Mouse (Mus musculus) G1E (cell line): ENCODE measurements around the gene Dcst2. TPM values are rescaled to one million over a fixed set of nuclear protein-coding genes. Genes with fewer than 3 reads are reported as not detected.

Source experiments
- ATAC-seq: 2 replicates; pipeline ENCODE4 v1.8.0; 2016; ENCODE audit warnings: mild to moderate bottlenecking; ENCODE audit not compliant: insufficient number of reproducible peaks, poor library complexity, low FRiP score, severe bottlenecking; ENCODE audit errors: extremely low read depth
- DNase-seq: peaks from one replicate; pipeline ENCODE4 v3.0.0; 2012; ENCODE audit warnings: low spot score
- H3K27me3 ChIP-seq: 2 replicates; pipeline ENCODE4 v1.6.1; 2012; ENCODE audit warnings: mild to moderate bottlenecking, low read length, inconsistent platforms; ENCODE audit not compliant: insufficient read depth
- H3K36me3 ChIP-seq: replicated peaks from 2 replicates; pipeline ENCODE3; 2012; ENCODE audit warnings: mild to moderate bottlenecking, inconsistent platforms
- H3K4me1 ChIP-seq: 2 replicates; pipeline ENCODE4 v1.6.1; 2012; ENCODE audit warnings: low read depth, low read length, inconsistent platforms, mixed read lengths; ENCODE audit not compliant: insufficient read depth
- H3K4me3 ChIP-seq: 2 replicates; pipeline ENCODE4 v1.5.1; 2012; ENCODE audit warnings: low read depth, mild to moderate bottlenecking, inconsistent platforms, low read length, moderate library complexity, mixed read lengths
- H3K9me3 ChIP-seq: replicated peaks from 2 replicates; pipeline ENCODE4 v1.6.1; 2012; ENCODE audit warnings: inconsistent platforms
- CTCF ChIP-seq: IDR thresholded peaks from 2 replicates; pipeline ENCODE4 v1.5.1; 2012; ENCODE audit warnings: low read depth, low read length, inconsistent platforms, mixed read lengths
- GATA1 ChIP-seq: IDR thresholded peaks from 2 replicates; pipeline ENCODE4 v1.6.1; 2012; ENCODE audit warnings: borderline replicate concordance, low read length, inconsistent platforms, mixed read lengths
- GATA2 ChIP-seq: IDR thresholded peaks from 2 replicates; pipeline ENCODE4 v1.6.1; 2012; ENCODE audit warnings: low read depth, low read length, inconsistent platforms, borderline replicate concordance
- POLR2AphosphoS5 ChIP-seq: IDR thresholded peaks from 2 replicates; pipeline ENCODE4 v1.6.1; 2012; ENCODE audit warnings: low read depth, low read length, inconsistent platforms; ENCODE audit not compliant: insufficient replicate concordance
- TAL1 ChIP-seq: conservative IDR thresholded peaks from 2 replicates; pipeline ENCODE4 v1.6.1; 2012; ENCODE audit warnings: low read depth, low read length, inconsistent platforms, mixed read lengths
- polyA plus RNA-seq: library from polyadenylated mRNA; stranded (reverse); fragments of >175 nt; gene quantifications from 2 replicates; pipeline ENCODE4 v1.2.3, GENCODE M21; 2012
- total RNA-seq, 2 experiments: library from RNA; stranded (forward) in 1 of 2; stranded (reverse) in 1 of 2; fragments of 200-1000 nt in 1 of 2; fragments of >200 nt in 1 of 2; fragmentation: Nextera tagmentation in 1 of 2; gene quantifications; 2 replicates each; pipeline ENCODE4 v1.2.3; 2014 to 2017

Dcst2 gene
- total and polyA plus RNA-seq, 3 experiments = not detected

GRCm38 (mm10) chr3:89322131-89322500 is 39.7 kb upstream of the Dcst2 start:
- H3K36me3 ChIP-seq = no peaks in the 10 kb centered on the region
- H3K9me3 ChIP-seq = peaks cover 2% of the 10 kb centered on the region; the same call in 1 of the 2 replicates
- H3K4me1 ChIP-seq = peaks cover 7% of the 10 kb centered on the region
- H3K27me3 ChIP-seq = peaks cover 62% of the 10 kb centered on the region
- no peak for TF ChIP-seq GATA2
- no peak for TF ChIP-seq TAL1
- no peak for TF ChIP-seq POLR2AphosphoS5
- TF ChIP-seq GATA1 = no peak
- no peak for TF ChIP-seq CTCF
- DNase-seq (no peak), ATAC-seq (no peak)
- H3K4me3 ChIP-seq = no peak overlapping the region

- Histone ChIP-seq H3K27me3 (peaks cover 60% of the 10 kb centered on the region), H3K36me3 (no peaks in the 10 kb centered on the region), H3K9me3 (peaks cover 2% of the 10 kb centered on the region; the same call in 1 of the 2 replicates), H3K4me1 (peaks cover 7% of the 10 kb centered on the region), H3K4me3 (no peak within 1 kb of the TSS)
- DNase-seq (no peak), ATAC-seq (no peak)
- TF ChIP-seq GATA2 (no peak), TAL1 (no peak), POLR2AphosphoS5 (no peak), CTCF (no peak), GATA1 (no peak)
Observed at GRCm38 (mm10) chr3:89322514-89323165, 39.1 kb upstream of the Dcst2 start, which contains the start of gene Efna3. TSS of gene Efna3 (minus strand) at chr3:89322965.

- peaks cover 39% of the 10 kb centered on the region for H3K27me3 ChIP-seq
- peaks cover 2% of the 10 kb centered on the region; the same call in 1 of the 2 replicates for H3K9me3 ChIP-seq
- DNase-seq = no peak
- peaks cover 11% of the 10 kb centered on the region for H3K4me1 ChIP-seq
- TF ChIP-seq GATA1 (no peak), TAL1 (no peak), POLR2AphosphoS5 (no peak), GATA2 (no peak), CTCF (no peak)
- no peak for ATAC-seq
- no peaks in the 10 kb centered on the region for H3K36me3 ChIP-seq
- H3K4me3 ChIP-seq = no peak overlapping the region
Observed at GRCm38 (mm10) chr3:89325882-89326281, 35.9 kb upstream of the Dcst2 start.

GRCm38 (mm10) chr3:89327371-89327870 is 34.4 kb upstream of the Dcst2 start:
- DNase-seq (no peak), ATAC-seq (no peak)
- Histone ChIP-seq H3K4me3 (no peak overlapping the region), H3K4me1 (peaks cover 12% of the 10 kb centered on the region), H3K36me3 (no peaks in the 10 kb centered on the region), H3K9me3 (no peaks in the 10 kb centered on the region), H3K27me3 (peaks cover 30% of the 10 kb centered on the region)
- TF ChIP-seq CTCF (no peak), GATA1 (no peak), GATA2 (no peak), TAL1 (no peak)

GRCm38 (mm10) chr3:89328623-89329022 is 33.2 kb upstream of the Dcst2 start:
- H3K4me1 ChIP-seq = peaks cover 8% of the 10 kb centered on the region; the same call in 1 of the 2 replicates
- ATAC-seq (no peak), DNase-seq (no peak)
- H3K9me3 ChIP-seq = no peaks in the 10 kb centered on the region
- no peaks in the 10 kb centered on the region for H3K36me3 ChIP-seq
- H3K27me3 ChIP-seq = peaks cover 23% of the 10 kb centered on the region
- TF ChIP-seq CTCF (no peak), GATA2 (no peak), TAL1 (no peak), GATA1 (no peak), POLR2AphosphoS5 (no peak)
- H3K4me3 ChIP-seq = no peak overlapping the region

GRCm38 (mm10) chr3:89330346-89330745 is 31.4 kb upstream of the Dcst2 start:
- H3K27me3 ChIP-seq = peaks cover 37% of the 10 kb centered on the region
- no peaks in the 10 kb centered on the region for H3K36me3 ChIP-seq
- TF ChIP-seq CTCF = no peak
- no peak for TF ChIP-seq TAL1
- TF ChIP-seq GATA2 = no peak
- no peak for TF ChIP-seq POLR2AphosphoS5
- TF ChIP-seq GATA1 = no peak
- DNase-seq (no peak), ATAC-seq (no peak)
- no peaks in the 10 kb centered on the region for H3K9me3 ChIP-seq
- H3K4me3 ChIP-seq = no peak overlapping the region
- H3K4me1 ChIP-seq = peaks cover 8% of the 10 kb centered on the region; the same call in 1 of the 2 replicates

GRCm38 (mm10) chr3:89330948-89331347 is 30.8 kb upstream of the Dcst2 start:
- TF ChIP-seq CTCF = no peak
- TF ChIP-seq POLR2AphosphoS5 = no peak
- TF ChIP-seq GATA2 = no peak
- TF ChIP-seq TAL1 = no peak
- no peak for TF ChIP-seq GATA1
- H3K4me3 ChIP-seq = no peak overlapping the region
- no peaks in the 10 kb centered on the region for H3K36me3 ChIP-seq
- H3K27me3 ChIP-seq = peaks cover 38% of the 10 kb centered on the region
- peaks cover 8% of the 10 kb centered on the region; the same call in 1 of the 2 replicates for H3K4me1 ChIP-seq
- ATAC-seq (no peak), DNase-seq (no peak)
- no peaks in the 10 kb centered on the region for H3K9me3 ChIP-seq
